Comparison of ENCODE assay signal across 23 mouse cellular contexts in genomic region chr1:177737505-177738105, GRCm38 (mm10). TPM values are rescaled to one million over a fixed set of nuclear protein-coding genes. Genes with fewer than 3 reads are reported as not detected.
"Had no signal": no experiment of that assay in that cellular context is flagged by ENCODE, and none has a peak within 500 bp of the region (broad histone marks: within the 10 kb centered on the region; RNA-seq: fewer than 3 reads in every experiment).

No protein-coding gene starts in this region.

- H3K27ac ChIP-seq: kidney, postnatal 0 days; layer of hippocampus, adult 2 months; limb, embryonic 12.5 days; liver, embryonic 13.5 days; lung, embryonic 15.5 days; midbrain, embryonic 12.5 days; neural tube, embryonic 15.5 days had no signal

- H3K36me3 ChIP-seq: limb, embryonic 12.5 days; liver, embryonic 13.5 days; lung, embryonic 15.5 days; midbrain, embryonic 12.5 days; neural tube, embryonic 15.5 days had no signal

- H3K9ac ChIP-seq: limb, embryonic 12.5 days; liver, embryonic 13.5 days; liver, postnatal 0 days; lung, embryonic 15.5 days; midbrain, embryonic 12.5 days; neural tube, embryonic 15.5 days had no signal

- H3K9me3 ChIP-seq: limb, embryonic 12.5 days; liver, embryonic 13.5 days; lung, embryonic 15.5 days; midbrain, embryonic 12.5 days; neural tube, embryonic 15.5 days had no signal

- H3K27me3 ChIP-seq: limb, embryonic 12.5 days; liver, embryonic 13.5 days; lung, embryonic 15.5 days; midbrain, embryonic 12.5 days; neural tube, embryonic 15.5 days had no signal

- H3K4me3 ChIP-seq: layer of hippocampus, adult 2 months; limb, embryonic 12.5 days; liver, embryonic 13.5 days; lung, embryonic 15.5 days; midbrain, embryonic 12.5 days; myocyte; neural tube, embryonic 15.5 days had no signal

- ATAC-seq: liver, postnatal 0 days; midbrain, embryonic 16.5 days had no signal

- H3K4me1 ChIP-seq: limb, embryonic 12.5 days; liver, embryonic 13.5 days; lung, embryonic 15.5 days; midbrain, embryonic 12.5 days; neural tube, embryonic 15.5 days had no signal

- DNase-seq: kidney, adult 11 months; kidney, adult 9 months; kidney, postnatal 36 days; liver; liver, embryonic 13.5 days; liver, postnatal 0 days; lung, postnatal 4 days; retina, postnatal 1 day; right cerebral cortex, postnatal 4 days; spleen, adult 18-20 months; thymus, postnatal 36 days had no signal

- H3K4me2 ChIP-seq: limb, embryonic 12.5 days; liver, embryonic 13.5 days; lung, embryonic 15.5 days; midbrain, embryonic 12.5 days; neural tube, embryonic 15.5 days had no signal

RNA-seq across cellular contexts. Expression of gene 1700016C15Rik, which starts 8.0 kb away (rescaled TPM):
- total RNA-seq: layer of hippocampus, adult 2 months; layer of hippocampus, postnatal 10 days; left cerebral cortex, postnatal 36 days had no signal
- polyA plus RNA-seq: limb, embryonic 12.5 days; liver, embryonic 13.5 days; liver, postnatal 0 days; midbrain, embryonic 12.5 days; midbrain, embryonic 16.5 days; myocyte; neural tube, embryonic 11.5 days; neural tube, embryonic 15.5 days; stomach, embryonic 14.5 days had no signal
